Comparison of ENCODE assay signal across 11 mouse cellular contexts in genomic region chr12:16893039-16893438, GRCm38 (mm10). TPM values are rescaled to one million over a fixed set of nuclear protein-coding genes. Genes with fewer than 3 reads are reported as not detected.
DNase-seq lines count a peak whose midpoint lies in the region; ATAC-seq and TF ChIP-seq lines count a peak whose summit lies in the region.
"Had no signal": no experiment of that assay in that cellular context is flagged by ENCODE, and none has a peak within 500 bp of the region (broad histone marks: within the 10 kb centered on the region; RNA-seq: fewer than 3 reads in every experiment).

No protein-coding gene starts in this region.

- 81% methylated on average over 2 of the region's 2 CpGs for WGBS in liver, postnatal 0 days (ENCODE audit: insufficient replicate concordance)
- 86% methylated on average over 2 of the region's 2 CpGs for WGBS in midbrain, postnatal 0 days

- peak overlapping the region; percentile 99 for H3K27ac ChIP-seq in gastrocnemius, adult 2 months
- H3K27ac ChIP-seq in layer of hippocampus, adult 2 months = peak overlapping the region; percentile 97; the same call in 1 of the 2 replicates
- peak overlapping the region; percentile 99 for H3K27ac ChIP-seq in brown adipose tissue, adult 24 weeks (replicated peaks; ENCODE audit: low read depth, low read length)
- H3K27ac ChIP-seq in liver, postnatal 0 days (ENCODE audit: low read depth) = peak overlapping the region; percentile 99
- no peak overlapping the region for H3K27ac ChIP-seq in midbrain, postnatal 0 days (ENCODE audit: low read depth, low read length)
- H3K27ac ChIP-seq: hindbrain, embryonic 13.5 days had no signal

- intact Hi-C loops in gastrocnemius, adult 2 months (cut with DNase I) = no loop called here

- H3K4me2 ChIP-seq in liver, postnatal 0 days (ENCODE audit: low read depth, low read length) = no peak overlapping the region
- H3K4me2 ChIP-seq in midbrain, postnatal 0 days (ENCODE audit: low read depth, low read length, poor library complexity, severe bottlenecking) = no peak overlapping the region

- no peaks in the 10 kb centered on the region for H3K36me3 ChIP-seq in liver, postnatal 0 days (replicated peaks; ENCODE audit: insufficient read depth, low read length)
- no peaks in the 10 kb centered on the region for H3K36me3 ChIP-seq in midbrain, postnatal 0 days (ENCODE audit: insufficient read depth, low read length)
- H3K36me3 ChIP-seq: hindbrain, embryonic 13.5 days had no signal

- H3K4me3 ChIP-seq in gastrocnemius, adult 2 months = no peak overlapping the region
- H3K4me3 ChIP-seq in layer of hippocampus, adult 2 months = no peak overlapping the region
- H3K4me3 ChIP-seq in brown adipose tissue, adult 24 weeks (ENCODE audit: insufficient read depth, low read depth, low read length) = no peak overlapping the region
- no peak overlapping the region for H3K4me3 ChIP-seq in liver, postnatal 0 days (ENCODE audit: low read depth, low read length)
- no peak overlapping the region for H3K4me3 ChIP-seq in midbrain, postnatal 0 days (ENCODE audit: low read depth, low read length)

- no peak for TF ChIP-seq EP300 in liver, postnatal 0 days (IDR thresholded peaks at IDR 0.05; ENCODE audit: low read depth)

- DNase-seq in gastrocnemius, adult 2 months = no peak
- no peak for DNase-seq in gastrocnemius, adult 8-10 months (ENCODE audit: low spot score in 2 of 2)
- DNase-seq in layer of hippocampus, adult 2 months (ENCODE audit: low spot score in 2 of 2) = no peak
- DNase-seq in layer of hippocampus, postnatal 14 days (ENCODE audit: low spot score in 2 of 2) = no peak
- no peak for DNase-seq in liver, postnatal 0 days
- no peak for DNase-seq in thymus, postnatal 10 days (ENCODE audit: low spot score in 2 of 2)
- no peak for DNase-seq in midbrain, postnatal 0 days (ENCODE audit: low spot score)
- DNase-seq: cerebellum, adult 9-10 months; right cerebral cortex, postnatal 14 days had no signal

- H3K9ac ChIP-seq in liver, postnatal 0 days (replicated peaks) = no peak overlapping the region
- no peak overlapping the region for H3K9ac ChIP-seq in midbrain, postnatal 0 days (replicated peaks; ENCODE audit: low read length, poor library complexity, severe bottlenecking)

- no peak for ATAC-seq in liver, postnatal 0 days
- ATAC-seq in midbrain, postnatal 0 days (ENCODE audit: low FRiP score) = no peak

- H3K9me3 ChIP-seq in liver, postnatal 0 days (ENCODE audit: low read length) = no peaks in the 10 kb centered on the region
- H3K9me3 ChIP-seq in midbrain, postnatal 0 days (ENCODE audit: low read length) = no peaks in the 10 kb centered on the region
- H3K9me3 ChIP-seq: hindbrain, embryonic 13.5 days had no signal

- no peaks in the 10 kb centered on the region for H3K27me3 ChIP-seq in liver, postnatal 0 days (ENCODE audit: insufficient read depth, low read length)
- H3K27me3 ChIP-seq in midbrain, postnatal 0 days (ENCODE audit: insufficient read depth, low read length) = no peaks in the 10 kb centered on the region
- H3K27me3 ChIP-seq: hindbrain, embryonic 13.5 days had no signal

- H3K4me1 ChIP-seq in brown adipose tissue, adult 24 weeks (ENCODE audit: control insufficient read depth, insufficient read depth, insufficient read length, low read length) = peaks cover 8% of the 10 kb centered on the region
- H3K4me1 ChIP-seq in liver, postnatal 0 days (ENCODE audit: insufficient read depth) = peaks cover 20% of the 10 kb centered on the region
- peaks cover 12% of the 10 kb centered on the region; the same call in 1 of the 2 replicates for H3K4me1 ChIP-seq in midbrain, postnatal 0 days (ENCODE audit: insufficient read depth, low read length)

- TF ChIP-seq CTCF in gastrocnemius, adult 2 months (IDR thresholded peaks at IDR 0.05) = no peak
- TF ChIP-seq CTCF in layer of hippocampus, adult 2 months (conservative IDR thresholded peaks at IDR 0.05) = no peak
- TF ChIP-seq CTCF in liver, postnatal 0 days (IDR thresholded peaks at IDR 0.05; ENCODE audit: low read depth) = no peak
- no peak for TF ChIP-seq CTCF in midbrain, postnatal 0 days (IDR thresholded peaks at IDR 0.05)

RNA-seq across cellular contexts. Expression of gene Rock2, which starts 1.7 kb away (rescaled TPM):
- 100 to 1,000 TPM in 1 of 2 experiments, 10 to 100 TPM in 1; 86.0 to 103 TPM for total RNA-seq in gastrocnemius, adult 2 months (2021)
- total RNA-seq in gastrocnemius, adult 8-10 months (2022) = 100 to 1,000 TPM in 1 of 4 experiments, 10 to 100 TPM in 3; 76.4 to 106 (median 80.8) TPM
- 100 to 1,000 TPM; 131 to 133 TPM for total RNA-seq in layer of hippocampus, adult 2 months (2021)
- total RNA-seq in layer of hippocampus, postnatal 14 days (2021) = 100 to 1,000 TPM in 1 of 2 experiments, 10 to 100 TPM in 1; 99.1 to 100 TPM
- polyA plus RNA-seq in brown adipose tissue, adult 24 weeks (2012; ENCODE audit: insufficient read depth, insufficient read length, missing spikeins) = 31.0 and 33.4 TPM in 2 replicates
- 5.3 TPM in 2 replicates for polyA plus RNA-seq in liver, postnatal 0 days (2015; fragmentation: Nextera tagmentation; extraction: Ambion mirVana)
- total RNA-seq in midbrain, postnatal 0 days (2014; rRNA removed) = 27.3 and 40.5 TPM in 2 replicates
- polyA plus RNA-seq in midbrain, postnatal 0 days (2015; fragmentation: Nextera tagmentation; extraction: Ambion mirVana) = 9.0 and 12.7 TPM in 2 replicates
